In genomic region chr9:100505498-100505897, GRCm38 (mm10) we compare ENCODE assay signal across 17 mouse cellular contexts. TPM values are rescaled to one million over a fixed set of nuclear protein-coding genes. Genes with fewer than 3 reads are reported as not detected.
A peak's percentile ranks its signal among the peaks of the same experiment; 100 is the strongest.
DNase-seq lines count a peak whose midpoint lies in the region; ATAC-seq and TF ChIP-seq lines count a peak whose summit lies in the region.
"Had no signal": no experiment of that assay in that cellular context is flagged by ENCODE, and none has a peak within 500 bp of the region (broad histone marks: within the 10 kb centered on the region; RNA-seq: fewer than 3 reads in every experiment).

No protein-coding gene starts in this region.

- H3K4me3 ChIP-seq in heart, adult 2 months = peak overlapping the region; percentile 47
- H3K4me3 ChIP-seq in kidney, postnatal 0 days (replicated peaks; ENCODE audit: low read depth, low read length) = no peak overlapping the region
- H3K4me3 ChIP-seq in brown adipose tissue, adult 24 weeks (ENCODE audit: insufficient read depth, low read depth, low read length) = peak overlapping the region; percentile 65
- peak overlapping the region; percentile 34 for H3K4me3 ChIP-seq in intestine, postnatal 0 days (ENCODE audit: low read depth, low read length)
- H3K4me3 ChIP-seq: embryonic facial prominence, embryonic 12.5 days; forebrain, embryonic 13.5 days; hindbrain, embryonic 13.5 days; liver, embryonic 15.5 days; neural tube, embryonic 13.5 days had no signal

- TF ChIP-seq EP300 in heart, adult 2 months (IDR thresholded peaks at IDR 0.05; ENCODE audit: insufficient read depth, low read depth, low read length) = no peak

- TF ChIP-seq CTCF in heart, adult 2 months (IDR thresholded peaks at IDR 0.05) = no peak
- no peak for TF ChIP-seq CTCF in kidney, postnatal 0 days (IDR thresholded peaks at IDR 0.05; ENCODE audit: low read depth)
- TF ChIP-seq CTCF in intestine, postnatal 0 days (IDR thresholded peaks at IDR 0.05; ENCODE audit: low read depth) = no peak

- H3K27ac ChIP-seq in heart, adult 2 months = peak overlapping the region; percentile 80
- H3K27ac ChIP-seq in kidney, postnatal 0 days = no peak overlapping the region
- H3K27ac ChIP-seq in brown adipose tissue, adult 24 weeks (replicated peaks; ENCODE audit: low read depth, low read length) = peak overlapping the region; percentile 89
- H3K27ac ChIP-seq in intestine, postnatal 0 days (ENCODE audit: low read depth, low read length) = 0 out of 2 replicates have a peak overlapping the region, but pooled peaks have one; percentile 21
- H3K27ac ChIP-seq: embryonic facial prominence, embryonic 12.5 days; forebrain, embryonic 13.5 days; hindbrain, embryonic 13.5 days; liver, embryonic 15.5 days; neural tube, embryonic 13.5 days had no signal

- DNase-seq in heart, adult 2 months = no peak
- no peak for DNase-seq in heart, adult 11 months
- no peak for DNase-seq in kidney, postnatal 0 days (ENCODE audit: low spot score)
- no peak for DNase-seq in kidney, adult 18-20 months
- no peak for DNase-seq in urinary bladder, postnatal 14 days (ENCODE audit: low spot score)
- no peak for DNase-seq in adipocyte (ENCODE audit: low spot score)
- DNase-seq: gastrocnemius, postnatal 10 days; midbrain, embryonic 14.5 days; retina, postnatal 1 day; thymus, postnatal 4 days had no signal

- H3K9me3 ChIP-seq in kidney, postnatal 0 days (replicated peaks; ENCODE audit: low read length) = no peaks in the 10 kb centered on the region
- H3K9me3 ChIP-seq in intestine, postnatal 0 days (ENCODE audit: control insufficient read depth) = no peaks in the 10 kb centered on the region
- H3K9me3 ChIP-seq: embryonic facial prominence, embryonic 12.5 days; forebrain, embryonic 13.5 days; hindbrain, embryonic 13.5 days; liver, embryonic 15.5 days; neural tube, embryonic 13.5 days had no signal

- intact Hi-C loops in heart, adult 2 months (cut with DNase I) = loop anchor here (2.0 kb wide), 1 partner anchor 35 kb away; no protein-coding TSS in a partner anchor

- peaks cover 2% of the 10 kb centered on the region; the same call in 1 of the 2 replicates for H3K79me2 ChIP-seq in heart, adult 2 months (replicated peaks; ENCODE audit: control insufficient read depth, insufficient read depth, low read length)

- whole genome bisulfite sequencing in heart, adult 2 months = 59% methylated on average over 4 of the region's 4 CpGs
- 91% methylated on average over 4 of the region's 4 CpGs for WGBS in kidney, postnatal 0 days
- WGBS in intestine, postnatal 0 days = 65% methylated on average over 4 of the region's 4 CpGs

- H3K4me2 ChIP-seq in kidney, postnatal 0 days (ENCODE audit: low read length) = peak overlapping the region; percentile 11; the same call in 1 of the 2 replicates
- H3K4me2 ChIP-seq in intestine, postnatal 0 days (replicated peaks; ENCODE audit: low read depth) = peak overlapping the region; percentile 53
- H3K4me2 ChIP-seq: embryonic facial prominence, embryonic 12.5 days; forebrain, embryonic 13.5 days; hindbrain, embryonic 13.5 days; liver, embryonic 15.5 days; neural tube, embryonic 13.5 days had no signal

- TF ChIP-seq POLR2A in heart, adult 2 months (IDR thresholded peaks at IDR 0.05; ENCODE audit: insufficient read depth, low read depth, low read length) = no peak

- peak overlapping the region; percentile 57 for H3K9ac ChIP-seq in heart, adult 2 months (ENCODE audit: low read depth, low read length)
- no peak overlapping the region for H3K9ac ChIP-seq in kidney, postnatal 0 days (ENCODE audit: low read depth, low read length)
- H3K9ac ChIP-seq in intestine, postnatal 0 days (ENCODE audit: low read depth, low read length) = peak overlapping the region; percentile 28; the same call in 1 of the 2 replicates
- H3K9ac ChIP-seq: embryonic facial prominence, embryonic 12.5 days; forebrain, embryonic 13.5 days; hindbrain, embryonic 13.5 days; liver, embryonic 15.5 days; neural tube, embryonic 13.5 days had no signal

- peaks cover 28% of the 10 kb centered on the region for H3K36me3 ChIP-seq in heart, adult 2 months (ENCODE audit: control insufficient read depth, insufficient read depth, low read length)
- 0 out of 2 replicates have a peak, but pooled peaks cover 3% of the 10 kb centered on the region for H3K36me3 ChIP-seq in kidney, postnatal 0 days (ENCODE audit: insufficient read depth, low read length)
- no peaks in the 10 kb centered on the region for H3K36me3 ChIP-seq in intestine, postnatal 0 days (ENCODE audit: control insufficient read depth, insufficient read depth)
- H3K36me3 ChIP-seq: hindbrain, embryonic 13.5 days; liver, embryonic 15.5 days; neural tube, embryonic 13.5 days had no signal

- ATAC-seq in kidney, postnatal 0 days (replicated peaks; ENCODE audit: low FRiP score, low read depth) = no peak
- no peak for ATAC-seq in intestine, postnatal 0 days
- ATAC-seq: forebrain, embryonic 13.5 days had no signal

- peaks cover 4% of the 10 kb centered on the region for H3K4me1 ChIP-seq in heart, adult 2 months (ENCODE audit: control insufficient read depth, insufficient read depth, low read length)
- H3K4me1 ChIP-seq in kidney, postnatal 0 days (replicated peaks; ENCODE audit: insufficient read depth, low read length) = no peaks in the 10 kb centered on the region
- H3K4me1 ChIP-seq in brown adipose tissue, adult 24 weeks (ENCODE audit: control insufficient read depth, insufficient read depth, insufficient read length, low read length) = peaks cover 8% of the 10 kb centered on the region
- H3K4me1 ChIP-seq in intestine, postnatal 0 days (replicated peaks; ENCODE audit: control insufficient read depth, insufficient read depth, low read length) = no peaks in the 10 kb centered on the region
- H3K4me1 ChIP-seq: forebrain, embryonic 13.5 days; hindbrain, embryonic 13.5 days; neural tube, embryonic 13.5 days had no signal

- H3K27me3 ChIP-seq in heart, adult 2 months (ENCODE audit: control insufficient read depth, insufficient read depth, low read length) = no peaks in the 10 kb centered on the region
- H3K27me3 ChIP-seq in kidney, postnatal 0 days (ENCODE audit: insufficient read depth, low read length) = no peaks in the 10 kb centered on the region
- H3K27me3 ChIP-seq in intestine, postnatal 0 days (replicated peaks; ENCODE audit: control insufficient read depth, insufficient read depth, low read length) = no peaks in the 10 kb centered on the region
- H3K27me3 ChIP-seq: embryonic facial prominence, embryonic 12.5 days; forebrain, embryonic 13.5 days; hindbrain, embryonic 13.5 days; liver, embryonic 15.5 days; neural tube, embryonic 13.5 days had no signal

RNA-seq across cellular contexts. Expression of gene Il20rb, which starts 18.9 kb away (rescaled TPM):
- total RNA-seq in heart, adult 2 months (2021) = 1 to 10 TPM in 1 of 2 experiments, under 1 TPM in 1; 0.86 to 1.6 TPM
- polyA plus RNA-seq in heart, adult 2 months (2012; rRNA removed) = 1.7 and 2.0 TPM in 2 replicates
- polyA plus RNA-seq in kidney, postnatal 0 days (2015; fragmentation: Nextera tagmentation; extraction: Ambion mirVana) = 1.4 and 1.7 TPM in 2 replicates
- 1.3 TPM in 1 of 2 replicates, not detected in the other for polyA plus RNA-seq in brown adipose tissue, adult 24 weeks (2012; ENCODE audit: insufficient read depth, insufficient read length, missing spikeins)
- 1.2 and 1.8 TPM in 2 replicates for polyA plus RNA-seq in intestine, postnatal 0 days (2015; fragmentation: Nextera tagmentation; extraction: Ambion mirVana)

RNA-seq across cellular contexts. Expression of gene Nck1, which starts 40.4 kb away (rescaled TPM):
- 10 to 100 TPM; 41.7 to 47.5 TPM for total RNA-seq in heart, adult 2 months (2021)
- polyA plus RNA-seq in heart, adult 2 months (2012; rRNA removed) = 7.0 and 19.6 TPM in 2 replicates
- polyA plus RNA-seq in kidney, postnatal 0 days (2015; fragmentation: Nextera tagmentation; extraction: Ambion mirVana) = 70.3 and 75.8 TPM in 2 replicates
- 39.8 and 44.1 TPM in 2 replicates for polyA plus RNA-seq in brown adipose tissue, adult 24 weeks (2012; ENCODE audit: insufficient read depth, insufficient read length, missing spikeins)
- polyA plus RNA-seq in intestine, postnatal 0 days (2015; fragmentation: Nextera tagmentation; extraction: Ambion mirVana) = 45.6 and 46.5 TPM in 2 replicates
